Mouse (Mus musculus) MEL (cell line): ENCODE measurements at regions not wholly inside any gene's neighbourhood (a gene's known extent, or its start where the extent isn't known, plus 50 kb on each side); places are given as distances from the start of the nearest gene placed in this dataset.
"Not testable (repeated sequence)": the region's sequence is repeated elsewhere in the genome, so short reads cannot be mapped to it uniquely, and the experiment has no call there.

Experiments
- EP300 ChIP-seq, 2 experiments: IDR thresholded peaks; 2 replicates each; pipeline ENCODE4 v1.6.1; 2011; ENCODE audit warnings: improper control_type of control experiment in 2 of 2, low read length in 2 of 2, low read depth in 1 of 2, mild to moderate bottlenecking in 1 of 2
- GABPA ChIP-seq: IDR thresholded peaks from 2 replicates; pipeline ENCODE4 v1.6.1; 2012; ENCODE audit warnings: low read depth, mild to moderate bottlenecking, inconsistent platforms, low read length, improper control_type of control experiment, moderate library complexity
- GATA1 ChIP-seq: IDR thresholded peaks from 2 replicates; pipeline ENCODE4 v1.6.1; 2011; ENCODE audit warnings: low read depth, low read length, improper control_type of control experiment
- KAT2A ChIP-seq: conservative IDR thresholded peaks from 2 replicates; pipeline ENCODE4 v1.6.1; 2012; ENCODE audit warnings: low read depth, low read length, improper control_type of control experiment, inconsistent platforms
- MAX ChIP-seq: IDR thresholded peaks from 2 replicates; pipeline ENCODE4 v1.6.1; 2011; ENCODE audit warnings: low read length, improper control_type of control experiment
- POLR2A ChIP-seq, 2 experiments: IDR thresholded peaks; 2 replicates each; pipeline ENCODE4 v1.6.1; 2011 to 2012; ENCODE audit warnings: low read length in 2 of 2, mild to moderate bottlenecking in 2 of 2, control low read depth in 1 of 2, improper control_type of control experiment in 1 of 2, low read depth in 1 of 2, moderate library complexity in 1 of 2; ENCODE audit not compliant: control insufficient read depth in 1 of 2, insufficient read depth in 1 of 2, poor library complexity in 1 of 2
- POLR2AphosphoS2 ChIP-seq: IDR thresholded peaks from 2 replicates; pipeline ENCODE4 v1.6.1; 2011; ENCODE audit warnings: low read length, improper control_type of control experiment

DNA sequence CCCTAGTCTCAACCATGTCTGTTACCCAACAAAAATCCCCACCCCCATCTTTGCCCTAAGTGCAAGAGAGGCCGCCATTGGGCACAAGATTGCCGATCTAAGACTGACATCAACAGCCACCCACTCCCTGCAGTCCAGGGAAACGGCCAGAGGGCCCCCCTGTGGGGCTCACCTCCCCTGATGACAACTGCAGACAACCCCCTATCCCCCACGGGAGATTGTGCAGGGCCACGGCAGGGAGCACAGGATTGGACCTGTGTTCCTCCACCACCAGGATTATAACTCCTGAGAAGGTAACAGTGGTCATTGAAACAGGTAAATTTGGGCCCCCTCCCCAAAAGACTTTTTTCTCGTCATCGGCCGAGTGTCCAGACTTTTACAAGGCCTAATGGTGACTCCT is 54.4 kb upstream of the Alkbh8 start:
- TF ChIP-seq EP300 (IDR thresholded peaks at IDR 0.05; ENCODE audit: low read depth in 1 of 2, low read length in 2 of 2); KAT2A; POLR2AphosphoS2; MAX; GATA1; POLR2A (IDR thresholded peaks at IDR 0.05; ENCODE audit: control insufficient read depth in 1 of 2, insufficient read depth in 1 of 2, low read depth in 1 of 2, low read length in 2 of 2, poor library complexity in 1 of 2); GABPA: not testable (repeated sequence)
